Mouse (Mus musculus) liver, adult 2 months (tissue): Measurements from ENCODE around the gene Tyw1. TPM values are rescaled to one million over a fixed set of nuclear protein-coding genes. Genes with fewer than 3 reads are reported as not detected.

Source experiments
- DNase-seq: peaks from one replicate; pipeline ENCODE4 v3.0.0-alpha.2; 2011; ENCODE audit warnings: low read depth, low spot score; ENCODE audit errors: extremely low read depth
- H3K27ac ChIP-seq: fragments of 200-500 bp; replicated peaks from 2 replicates; pipeline ENCODE4 v1.5.1; 2012; ENCODE audit warnings: low read depth, mild to moderate bottlenecking, control low read depth, inconsistent platforms, low read length; ENCODE audit not compliant: insufficient read depth
- H3K27me3 ChIP-seq: fragments of 200-500 bp; 2 replicates; pipeline ENCODE4 v1.6.1; 2012; ENCODE audit warnings: mild to moderate bottlenecking, moderate library complexity, low read length, inconsistent platforms; ENCODE audit not compliant: control insufficient read depth, insufficient read depth
- H3K36me3 ChIP-seq: fragments of 200-500 bp; 2 replicates; pipeline ENCODE4 v1.6.1; 2012; ENCODE audit warnings: low read length, inconsistent platforms; ENCODE audit not compliant: control insufficient read depth, insufficient read depth
- H3K4me1 ChIP-seq: fragments of 200-500 bp; 2 replicates; pipeline ENCODE4 v1.6.1; 2011; ENCODE audit warnings: low read length; ENCODE audit not compliant: control insufficient read depth, insufficient read depth
- H3K4me3 ChIP-seq: fragments of 200-500 bp; 2 replicates; pipeline ENCODE4 v1.5.1; 2011; ENCODE audit warnings: low read depth, mild to moderate bottlenecking, control low read depth, low read length, moderate library complexity; ENCODE audit not compliant: insufficient read depth
- H3K79me2 ChIP-seq: fragments of 200-500 bp; 2 replicates; pipeline ENCODE4 v1.6.1; 2012; ENCODE audit warnings: inconsistent platforms, mild to moderate bottlenecking, low read length, moderate library complexity; ENCODE audit not compliant: control insufficient read depth, insufficient read depth
- H3K9ac ChIP-seq: fragments of 200-500 bp; 2 replicates; pipeline ENCODE4 v1.6.1; 2012; ENCODE audit warnings: low read depth, mild to moderate bottlenecking, control low read depth, inconsistent platforms, low read length
- CTCF ChIP-seq: fragments of 200-500 bp; IDR thresholded peaks from 2 replicates; pipeline ENCODE4 v1.5.1; 2011; ENCODE audit warnings: low read depth, low read length, control low read depth
- POLR2A ChIP-seq: fragments of 200-500 bp; IDR thresholded peaks from 2 replicates; pipeline ENCODE4 v1.6.1; 2011; ENCODE audit warnings: low read length, control low read depth; ENCODE audit not compliant: insufficient read depth; ENCODE audit errors: extremely low read depth
- WGBS: fragments of 180-500 bp; shearing (Covaris S2); methylation state at CpG from one replicate; pipeline ENCODE4 v1.1.7; 2018; 5-methylcytosine and 5-hydroxymethylcytosine counted together
- polyA plus RNA-seq: library from polyadenylated mRNA; depleted of rRNA; stranded (reverse); fragments of >200 nt; gene quantifications from 2 replicates; pipeline ENCODE4 v1.2.3, GENCODE M21; 2012; rRNA removed
- total RNA-seq: library from RNA; depleted of rRNA; stranded (reverse); fragments of >200 nt; gene quantifications from 2 replicates; pipeline ENCODE4 v1.2.3, GENCODE M21; 2014; rRNA removed

Gene Tyw1
- total and polyA plus RNA-seq, 2 experiments = 8.0 to 13.3 TPM

DNA sequence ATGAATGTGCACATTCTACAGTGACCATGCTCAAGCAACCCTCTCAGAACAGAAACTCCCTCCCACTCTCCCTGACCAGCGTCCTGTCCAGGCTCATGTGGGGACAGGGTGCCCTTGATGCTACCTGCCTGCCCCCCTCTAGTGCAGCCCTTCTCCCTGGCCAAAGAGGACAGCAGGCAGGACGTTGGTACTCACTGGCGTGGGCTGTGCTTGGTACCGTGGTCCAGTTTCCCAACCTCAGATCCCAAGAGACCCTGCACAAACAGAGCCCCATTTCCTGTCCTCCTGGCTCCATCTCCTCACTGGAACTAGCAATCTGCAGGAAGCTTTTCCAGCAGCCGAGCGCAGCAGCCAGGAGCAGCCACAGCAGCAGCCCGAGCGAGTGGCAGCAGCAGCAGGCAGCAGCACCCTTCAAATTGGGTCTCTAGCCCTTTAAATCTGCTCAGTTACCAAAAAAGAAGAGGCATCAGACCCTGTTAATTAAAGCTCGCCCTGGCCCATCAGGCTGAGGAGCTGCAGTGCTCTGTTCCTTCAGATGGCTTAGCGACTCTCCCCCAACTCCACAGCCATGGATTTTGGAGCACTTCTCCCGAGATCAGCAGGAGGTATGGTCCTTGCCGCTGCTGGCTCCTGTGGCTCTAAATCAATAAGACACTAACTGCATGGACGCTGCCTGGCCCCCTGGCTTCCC is 128.9 kb downstream of the Tyw1 start, which contains the start of gene A330070K13Rik:
A330070K13Rik (minus strand) TSS at position 410 of the 691 bp plus-strand sequence.
- Histone ChIP-seq H3K4me1 (no peaks in the 10 kb centered on the region), H3K4me3 (no peak within 1 kb of the TSS), H3K9ac (no peak within 1 kb of the TSS), H3K36me3 (no peaks in the 10 kb centered on the region), H3K27ac (no peak within 1 kb of the TSS), H3K27me3 (no peaks in the 10 kb centered on the region), H3K79me2 (no peaks in the 10 kb centered on the region; the same call in 1 of the 2 replicates)
- 27% methylated on average over 13 of the region's 13 CpGs for WGBS
- DNase-seq = no peak
- TF ChIP-seq POLR2A (no peak), CTCF (no peak)

DNA sequence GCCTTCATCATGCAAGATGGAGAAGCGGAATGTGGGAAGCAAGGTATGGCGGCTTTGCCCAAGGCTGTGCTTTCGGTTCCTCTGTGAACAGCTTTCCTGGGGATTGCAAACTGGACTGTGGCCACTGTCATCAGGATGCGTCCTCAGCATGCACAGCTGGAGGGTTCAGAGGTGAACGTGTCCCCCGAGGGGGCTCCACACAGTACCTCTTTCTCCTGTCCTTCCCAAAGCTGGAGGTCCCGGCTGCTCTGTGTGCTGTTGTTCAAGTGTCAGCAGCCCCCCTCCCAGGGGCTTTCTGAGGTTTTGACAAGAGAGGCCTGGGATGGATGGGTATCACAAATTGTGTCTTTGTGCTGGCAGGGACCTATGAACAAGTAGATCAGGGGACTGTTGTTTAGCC is 131.0 kb downstream of the Tyw1 start:
- no peak for TF ChIP-seq CTCF
- TF ChIP-seq POLR2A = no peak
- H3K27me3 ChIP-seq = no peaks in the 10 kb centered on the region

More for the DNA sequence above, 131.0 kb downstream of the Tyw1 start:
- Histone ChIP-seq H3K9ac (no peak overlapping the region), H3K4me3 (no peak overlapping the region), H3K4me1 (no peaks in the 10 kb centered on the region), H3K36me3 (no peaks in the 10 kb centered on the region), H3K27ac (no peak overlapping the region), H3K79me2 (no peaks in the 10 kb centered on the region)
- 84% methylated on average over 7 of the region's 7 CpGs for WGBS
- no peak for DNase-seq

Other genes starting within 250 kb of the Tyw1 start
- 683 and 898 TPM in 2 replicates for gene Asl, start 226.4 kb upstream of the Tyw1 start, total RNA-seq
- gene Asl, start 226.4 kb upstream of the Tyw1 start, polyA plus RNA-seq = 622 and 696 TPM in 2 replicates
- 27.8 and 33.6 TPM in 2 replicates for gene Crcp, start 226.3 kb upstream of the Tyw1 start, total RNA-seq
- gene Crcp, start 226.3 kb upstream of the Tyw1 start, polyA plus RNA-seq = 11.8 and 14.7 TPM in 2 replicates
- 15.6 and 20.1 TPM in 2 replicates for gene Tpst1, start 182.3 kb upstream of the Tyw1 start, total RNA-seq
- gene Tpst1, start 182.3 kb upstream of the Tyw1 start, polyA plus RNA-seq = 9.3 and 10.8 TPM in 2 replicates
- 2.0 and 2.8 TPM in 2 replicates for gene Kctd7, start 110.8 kb upstream of the Tyw1 start, total RNA-seq
- gene Kctd7, start 110.8 kb upstream of the Tyw1 start, polyA plus RNA-seq = 3.6 and 4.0 TPM in 2 replicates
- 11.4 and 13.1 TPM in 2 replicates for gene Rabgef1, start 83.8 kb upstream of the Tyw1 start, total RNA-seq
- 8.3 and 11.8 TPM in 2 replicates for gene Rabgef1, start 83.8 kb upstream of the Tyw1 start, polyA plus RNA-seq
- gene Tmem248, start 38.5 kb upstream of the Tyw1 start, total RNA-seq = 19.8 and 26.6 TPM in 2 replicates
- gene Tmem248, start 38.5 kb upstream of the Tyw1 start, polyA plus RNA-seq = 28.9 and 34.3 TPM in 2 replicates
- gene Sbds, start 89 bp upstream of the Tyw1 start, total RNA-seq = 36.9 and 42.5 TPM in 2 replicates
- gene Sbds, start 89 bp upstream of the Tyw1 start, polyA plus RNA-seq = 25.9 and 29.4 TPM in 2 replicates
- 2.8 and 2.9 TPM in 2 replicates for gene Caln1, start 113.8 kb downstream of the Tyw1 start, total RNA-seq
- gene Caln1, start 113.8 kb downstream of the Tyw1 start, polyA plus RNA-seq = 2.0 and 2.4 TPM in 2 replicates
- not detected in 2 replicates for gene A330070K13Rik, start 129.0 kb downstream of the Tyw1 start, total RNA-seq
- not detected in 2 replicates for gene A330070K13Rik, start 129.0 kb downstream of the Tyw1 start, polyA plus RNA-seq